Mouse (Mus musculus) liver, embryonic 13.5 days (tissue): ENCODE measurements at regions not wholly inside any gene's neighbourhood (a gene's known extent, or its start where the extent isn't known, plus 50 kb on each side); places are given as distances from the start of the nearest gene placed in this dataset.

ENCODE experiments used
- ATAC-seq: fragments of 200-750 bp; cut with Nextera tagmentation; 2 replicates; pipeline ENCODE4 v1.8.0; 2017; ENCODE audit warnings: low read depth, mild to moderate bottlenecking, moderate number of reproducible peaks, moderate library complexity
- DNase-seq: peaks from one replicate; pipeline ENCODE4 v3.0.0; 2022
- H3K27ac ChIP-seq: fragments of 300-500 bp; sonication (generic); 2 replicates; pipeline ENCODE4 v1.5.1; 2015; ENCODE audit warnings: moderate library complexity, mild to moderate bottlenecking, inconsistent platforms
- H3K27me3 ChIP-seq: fragments of 300-500 bp; sonication (generic); 2 replicates; pipeline ENCODE4 v1.6.1; 2015; ENCODE audit warnings: mild to moderate bottlenecking, inconsistent platforms
- H3K36me3 ChIP-seq: fragments of 300-500 bp; sonication (generic); 2 replicates; pipeline ENCODE4 v1.6.1; 2015; ENCODE audit warnings: mild to moderate bottlenecking, inconsistent platforms
- H3K4me1 ChIP-seq: fragments of 300-500 bp; sonication (generic); replicated peaks from 2 replicates; pipeline ENCODE4 v1.6.1; 2015; ENCODE audit warnings: inconsistent platforms
- H3K4me2 ChIP-seq: fragments of 300-500 bp; sonication (generic); 2 replicates; pipeline ENCODE4 v1.6.1; 2015; ENCODE audit warnings: inconsistent platforms, mild to moderate bottlenecking, moderate library complexity
- H3K4me3 ChIP-seq: fragments of 300-500 bp; sonication (generic); replicated peaks from 2 replicates; pipeline ENCODE4 v1.5.1; 2015; ENCODE audit warnings: mild to moderate bottlenecking, inconsistent platforms
- H3K9ac ChIP-seq: fragments of 300-500 bp; sonication (generic); 2 replicates; pipeline ENCODE4 v1.6.1; 2015; ENCODE audit warnings: mild to moderate bottlenecking, inconsistent platforms
- H3K9me3 ChIP-seq: fragments of 300-500 bp; sonication (generic); replicated peaks from 2 replicates; pipeline ENCODE4 v1.6.1; 2016; ENCODE audit warnings: inconsistent platforms
- WGBS: fragments of 180-500 bp; shearing (Covaris S2); methylation state at CpG from one replicate; pipeline ENCODE4 v1.1.7; 2015; ENCODE audit not compliant: insufficient replicate concordance; 5-methylcytosine and 5-hydroxymethylcytosine counted together

DNA sequence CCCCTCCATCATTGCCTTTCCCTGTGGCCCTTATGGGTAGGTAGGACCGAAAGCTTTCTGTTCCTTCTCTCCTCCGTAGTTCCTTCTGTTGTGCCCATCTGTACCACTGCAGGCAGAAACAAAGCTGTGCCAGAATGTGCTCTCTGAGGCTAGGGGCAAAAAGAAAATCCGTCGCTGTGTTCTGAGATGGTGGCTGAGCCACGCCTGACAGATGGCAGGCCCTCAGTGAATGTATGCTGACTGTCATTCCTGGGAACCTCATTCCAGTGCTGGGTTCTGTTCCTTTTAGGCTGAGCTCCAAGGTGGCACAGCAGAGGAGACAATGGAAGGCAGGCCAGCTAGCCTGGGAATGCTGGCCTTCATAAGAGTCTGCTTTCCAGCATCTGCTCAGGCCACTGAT lies 54.0 kb upstream of the Boc start:
- Histone ChIP-seq H3K4me2 (no peak overlapping the region), H3K4me1 (no peaks in the 10 kb centered on the region), H3K27ac (no peak overlapping the region), H3K36me3 (no peaks in the 10 kb centered on the region), H3K27me3 (no peaks in the 10 kb centered on the region), H3K4me3 (no peak overlapping the region), H3K9me3 (no peaks in the 10 kb centered on the region), H3K9ac (no peak overlapping the region)
- 65% methylated on average over 5 of the region's 5 CpGs for WGBS
- no peak for DNase-seq
- no peak for ATAC-seq

DNA sequence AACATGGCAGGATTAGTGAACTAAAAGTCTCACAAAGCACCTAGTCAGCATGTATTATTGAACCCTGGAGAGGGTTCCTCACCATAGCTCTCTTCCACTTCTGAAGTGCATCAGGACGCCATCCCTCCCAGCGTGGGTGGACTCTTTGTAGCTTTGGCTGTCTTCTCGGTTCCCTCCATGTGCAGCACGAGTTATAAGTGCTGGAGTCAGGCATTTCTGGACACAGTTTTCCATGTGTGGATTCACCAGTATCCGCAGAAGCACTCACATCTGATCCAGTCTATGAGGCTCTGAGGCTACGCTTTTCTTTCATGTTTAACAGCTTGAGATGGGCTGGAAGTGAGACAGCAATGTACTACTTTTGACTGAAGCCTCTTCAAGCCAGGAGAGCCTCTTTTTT lies 52.8 kb upstream of the Boc start:
- Histone ChIP-seq H3K27ac (no peak overlapping the region), H3K36me3 (no peaks in the 10 kb centered on the region), H3K4me3 (no peak overlapping the region), H3K4me2 (no peak overlapping the region), H3K9ac (no peak overlapping the region), H3K9me3 (no peaks in the 10 kb centered on the region), H3K4me1 (no peaks in the 10 kb centered on the region), H3K27me3 (no peaks in the 10 kb centered on the region)
- WGBS = 62% methylated on average over 6 of the region's 6 CpGs
- ATAC-seq = no peak
- no peak for DNase-seq

DNA sequence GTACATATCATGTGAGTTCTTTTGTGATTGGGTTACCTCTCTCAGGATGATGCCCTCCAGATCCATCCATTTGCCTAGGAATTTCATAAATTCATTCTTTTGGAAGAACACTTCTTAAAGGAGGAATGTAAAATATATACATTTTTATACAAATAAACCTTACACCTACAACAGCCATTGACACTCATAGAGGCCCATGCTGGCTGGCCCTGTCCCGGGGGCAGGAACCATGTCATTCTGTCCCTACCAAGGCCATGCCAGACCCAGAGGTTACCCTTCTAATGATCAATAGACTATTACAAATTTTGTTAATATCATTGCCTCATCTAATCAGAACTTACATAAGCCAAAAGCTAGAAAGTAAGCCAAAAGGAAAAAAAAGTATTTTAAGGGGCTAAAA lies 49.9 kb upstream of the Boc start:
- Histone ChIP-seq H3K9me3 (no peaks in the 10 kb centered on the region), H3K9ac (no peak overlapping the region), H3K36me3 (no peaks in the 10 kb centered on the region), H3K4me2 (no peak overlapping the region), H3K4me1 (no peaks in the 10 kb centered on the region), H3K27ac (no peak overlapping the region), H3K4me3 (no peak overlapping the region), H3K27me3 (no peaks in the 10 kb centered on the region)
- ATAC-seq (no peak), DNase-seq (no peak)
- WGBS = 74% methylated on average over 1 of the region's 1 CpGs
